Mouse (Mus musculus) cerebellum, adult 9-10 months (tissue): Measurements from ENCODE around the gene Scly.

Source experiments
- DNase-seq: peaks from one replicate; pipeline ENCODE4 v3.0.0; 2022

Gene Scly

GRCm38 (mm10) chr1:91297799-91298744, at the start of gene Scly:
Gene Scly (plus strand): TSS chr1:91298338.
- peak; percentile 96 for DNase-seq

GRCm38 (mm10) chr1:91248970-91249369, 49.2 kb upstream of the Scly start:
- DNase-seq: peak; percentile 51

- DNase-seq: peak; percentile 98
Measured at GRCm38 (mm10) chr1:91249564-91250414, 48.3 kb upstream of the Scly start, which contains the start of gene Ube2f. Gene Ube2f (plus strand): TSS chr1:91250304.

- peak; percentile 49 for DNase-seq
Measured at GRCm38 (mm10) chr1:91250415-91251147, 47.6 kb upstream of the Scly start.

- DNase-seq: peak; percentile 21
Measured at GRCm38 (mm10) chr1:91251148-91251650, 46.9 kb upstream of the Scly start.

- peak; percentile 14 for DNase-seq
Measured at GRCm38 (mm10) chr1:91251927-91252326, 46.2 kb upstream of the Scly start.

GRCm38 (mm10) chr1:91257918-91258317, 40.2 kb upstream of the Scly start:
- DNase-seq: no peak

- no peak for DNase-seq
Measured at GRCm38 (mm10) chr1:91259794-91260193, 38.3 kb upstream of the Scly start.

GRCm38 (mm10) chr1:91262508-91262907, 35.6 kb upstream of the Scly start:
- no peak for DNase-seq

GRCm38 (mm10) chr1:91272260-91272659, 25.9 kb upstream of the Scly start:
- no peak for DNase-seq

GRCm38 (mm10) chr1:91276581-91276980, 21.6 kb upstream of the Scly start:
- DNase-seq: peak; percentile 33

GRCm38 (mm10) chr1:91277480-91277879, 20.7 kb upstream of the Scly start:
- no peak for DNase-seq

- no peak for DNase-seq
Measured at GRCm38 (mm10) chr1:91278410-91279119, 19.6 kb upstream of the Scly start.

GRCm38 (mm10) chr1:91279126-91279525, 19.0 kb upstream of the Scly start:
- DNase-seq: no peak

- no peak for DNase-seq
Measured at GRCm38 (mm10) chr1:91282582-91282981, 15.6 kb upstream of the Scly start.

GRCm38 (mm10) chr1:91289375-91289774, 8.8 kb upstream of the Scly start:
- DNase-seq: no peak

GRCm38 (mm10) chr1:91292101-91292825, 5.9 kb upstream of the Scly start:
- DNase-seq: no peak

- DNase-seq: no peak
Measured at GRCm38 (mm10) chr1:91295544-91295943, 2.6 kb upstream of the Scly start.

- no peak for DNase-seq
Measured at GRCm38 (mm10) chr1:91299026-91299706, 1.0 kb downstream of the Scly start.

GRCm38 (mm10) chr1:91299707-91300426, 1.7 kb downstream of the Scly start:
- DNase-seq: peak; percentile 36
